Mouse (Mus musculus): Measurements from ENCODE around the gene Eci2. TPM values are rescaled to one million over a fixed set of nuclear protein-coding genes. Genes with fewer than 3 reads are reported as not detected.
"Not testable (repeated sequence)": the region's sequence is repeated elsewhere in the genome, so short reads cannot be mapped to it uniquely, and the experiment has no call there.

The Eci2 gene
- polyA plus RNA-seq, 2 experiments: 27.8 to 48.6 TPM

- H3K9me3 ChIP-seq (ENCODE audit: control insufficient read depth, low read length): no peaks in the 10 kb centered on the region
- no peak overlapping the region for H3K27ac ChIP-seq
- H3K4me1 ChIP-seq (replicated peaks; ENCODE audit: control insufficient read depth in 2 of 2, insufficient read depth in 2 of 2, low read length in 1 of 2): peaks cover 0 to 2% of the 10 kb centered on the region in 2 experiments; a peak in 1 of 4 replicates
- no peak overlapping the region for H3K9ac ChIP-seq (replicated peaks)
- H3K4me2 ChIP-seq (ENCODE audit: low read depth): no peak overlapping the region
- no peak overlapping the region for H3K4me3 ChIP-seq (ENCODE audit: insufficient read depth in 1 of 2, low read depth in 2 of 2, low read length in 2 of 2)
- H3K36me3 ChIP-seq (replicated peaks; ENCODE audit: control insufficient read depth, insufficient read depth, low read depth): peaks cover 13% of the 10 kb centered on the region
- DNase-seq (ENCODE audit: low read depth in 3 of 3, low spot score in 3 of 3): peak in 1 of 3 experiments; percentile 6
- no peaks in the 10 kb centered on the region for H3K27me3 ChIP-seq (ENCODE audit: control insufficient read depth, insufficient read depth, low read length)
- peak; percentile 75; the same call in 1 of the 2 replicates for ATAC-seq (ENCODE audit: insufficient read depth)
- 76% methylated on average over 3 of the region's 3 CpGs for WGBS (ENCODE audit: insufficient replicate concordance)
- TF ChIP-seq EP300 (IDR thresholded peaks at IDR 0.05; ENCODE audit: low read depth) (peak; percentile 10; the same call in 1 of the 2 replicates), CTCF (IDR thresholded peaks at IDR 0.05; ENCODE audit: low read depth) (no peak)
Measured at GRCm38 (mm10) chr13:34977410-34977809, 49.5 kb downstream of the Eci2 start.

- TF ChIP-seq CTCF (IDR thresholded peaks at IDR 0.05; ENCODE audit: low read depth) (no peak), EP300 (IDR thresholded peaks at IDR 0.05; ENCODE audit: low read depth) (no peak)
- no peak overlapping the region for H3K9ac ChIP-seq (replicated peaks)
- H3K9me3 ChIP-seq (ENCODE audit: control insufficient read depth, low read length): no peaks in the 10 kb centered on the region
- no peak overlapping the region for H3K27ac ChIP-seq
- 84% methylated on average over 4 of the region's 4 CpGs for WGBS (ENCODE audit: insufficient replicate concordance)
- no peak for ATAC-seq (ENCODE audit: insufficient read depth)
- DNase-seq (ENCODE audit: low read depth in 3 of 3, low spot score in 3 of 3): no peak
- H3K36me3 ChIP-seq (replicated peaks; ENCODE audit: control insufficient read depth, insufficient read depth, low read depth): peaks cover 13% of the 10 kb centered on the region
- H3K27me3 ChIP-seq (ENCODE audit: control insufficient read depth, insufficient read depth, low read length): no peaks in the 10 kb centered on the region
- H3K4me2 ChIP-seq (ENCODE audit: low read depth): no peak overlapping the region
- H3K4me1 ChIP-seq (replicated peaks; ENCODE audit: control insufficient read depth in 2 of 2, insufficient read depth in 2 of 2, low read length in 1 of 2): peaks cover 0 to 2% of the 10 kb centered on the region in 2 experiments; a peak in 1 of 4 replicates
- no peak overlapping the region for H3K4me3 ChIP-seq (ENCODE audit: insufficient read depth in 1 of 2, low read depth in 2 of 2, low read length in 2 of 2)
Measured at GRCm38 (mm10) chr13:34976116-34976515, 50.8 kb downstream of the Eci2 start.

GRCm38 (mm10) chr13:34973770-34974169 lies 53.1 kb downstream of the Eci2 start:
- TF ChIP-seq EP300 (IDR thresholded peaks at IDR 0.05; ENCODE audit: low read depth) (no peak), CTCF (IDR thresholded peaks at IDR 0.05; ENCODE audit: low read depth) (peak; percentile 23)
- Histone ChIP-seq H3K9ac (replicated peaks) (no peak overlapping the region), H3K9me3 (ENCODE audit: control insufficient read depth, low read length) (no peaks in the 10 kb centered on the region), H3K27ac (no peak overlapping the region), H3K4me2 (ENCODE audit: low read depth) (no peak overlapping the region), H3K4me1 (replicated peaks; ENCODE audit: control insufficient read depth in 2 of 2, insufficient read depth in 2 of 2, low read length in 1 of 2) (peaks cover 0 to 2% of the 10 kb centered on the region in 2 experiments; a peak in 1 of 4 replicates), H3K27me3 (ENCODE audit: control insufficient read depth, insufficient read depth, low read length) (no peaks in the 10 kb centered on the region), H3K4me3 (ENCODE audit: insufficient read depth in 1 of 2, low read depth in 2 of 2, low read length in 2 of 2) (no peak overlapping the region), H3K36me3 (replicated peaks; ENCODE audit: control insufficient read depth, insufficient read depth, low read depth) (peaks cover 9% of the 10 kb centered on the region)
- no peak for DNase-seq (ENCODE audit: low read depth in 3 of 3, low spot score in 3 of 3)
- ATAC-seq (ENCODE audit: insufficient read depth): no peak
- 33% methylated on average over 1 of the region's 1 CpGs for WGBS (ENCODE audit: insufficient replicate concordance)

GRCm38 (mm10) chr13:34973149-34973548 lies 53.7 kb downstream of the Eci2 start:
- H3K4me3 ChIP-seq (ENCODE audit: insufficient read depth in 1 of 2, low read depth in 2 of 2, low read length in 2 of 2): no peak overlapping the region
- no peaks in the 10 kb centered on the region for H3K27me3 ChIP-seq (ENCODE audit: control insufficient read depth, insufficient read depth, low read length)
- WGBS (ENCODE audit: insufficient replicate concordance): 4% methylated on average over 1 of the region's 1 CpGs
- peak; percentile 33 to 45 (median 40) for DNase-seq (ENCODE audit: low read depth in 3 of 3, low spot score in 3 of 3)
- H3K9me3 ChIP-seq (ENCODE audit: control insufficient read depth, low read length): no peaks in the 10 kb centered on the region
- no peak for ATAC-seq (ENCODE audit: insufficient read depth)
- no peak overlapping the region for H3K9ac ChIP-seq (replicated peaks)
- no peak overlapping the region for H3K27ac ChIP-seq
- TF ChIP-seq CTCF (IDR thresholded peaks at IDR 0.05; ENCODE audit: low read depth): peak; percentile 70
- TF ChIP-seq EP300 (IDR thresholded peaks at IDR 0.05; ENCODE audit: low read depth): no peak
- no peak overlapping the region for H3K4me2 ChIP-seq (ENCODE audit: low read depth)
- peaks cover 7% of the 10 kb centered on the region for H3K36me3 ChIP-seq (replicated peaks; ENCODE audit: control insufficient read depth, insufficient read depth, low read depth)
- H3K4me1 ChIP-seq (replicated peaks; ENCODE audit: control insufficient read depth in 2 of 2, insufficient read depth in 2 of 2, low read length in 1 of 2): peaks cover 0 to 2% of the 10 kb centered on the region in 2 experiments; a peak in 1 of 4 replicates

GRCm38 (mm10) chr13:34972456-34972855 lies 54.4 kb downstream of the Eci2 start:
- not testable (repeated sequence) for H3K36me3 ChIP-seq (replicated peaks; ENCODE audit: control insufficient read depth, insufficient read depth, low read depth); H3K4me2 ChIP-seq (ENCODE audit: low read depth); DNase-seq (ENCODE audit: low read depth in 3 of 3, low spot score in 3 of 3); H3K27ac ChIP-seq; H3K9ac ChIP-seq (replicated peaks); H3K4me3 ChIP-seq (ENCODE audit: insufficient read depth in 1 of 2, low read depth in 2 of 2, low read length in 2 of 2); ATAC-seq (ENCODE audit: insufficient read depth); H3K4me1 ChIP-seq (replicated peaks; ENCODE audit: control insufficient read depth in 2 of 2, insufficient read depth in 2 of 2, low read length in 1 of 2); H3K27me3 ChIP-seq (ENCODE audit: control insufficient read depth, insufficient read depth, low read length); H3K9me3 ChIP-seq (ENCODE audit: control insufficient read depth, low read length)

- H3K4me3 ChIP-seq (ENCODE audit: insufficient read depth in 1 of 2, low read depth in 2 of 2, low read length in 2 of 2); H3K4me1 ChIP-seq (replicated peaks; ENCODE audit: control insufficient read depth in 2 of 2, insufficient read depth in 2 of 2, low read length in 1 of 2); H3K9ac ChIP-seq (replicated peaks); H3K36me3 ChIP-seq (replicated peaks; ENCODE audit: control insufficient read depth, insufficient read depth, low read depth); DNase-seq (ENCODE audit: low read depth in 3 of 3, low spot score in 3 of 3); H3K27ac ChIP-seq; H3K9me3 ChIP-seq (ENCODE audit: control insufficient read depth, low read length); H3K4me2 ChIP-seq (ENCODE audit: low read depth); ATAC-seq (ENCODE audit: insufficient read depth): not testable (repeated sequence)
- peaks cover 15% of the 10 kb centered on the region for H3K27me3 ChIP-seq (ENCODE audit: control insufficient read depth, insufficient read depth, low read length)
- WGBS (ENCODE audit: insufficient replicate concordance): 53% methylated on average over 9 of the region's 9 CpGs
Measured at GRCm38 (mm10) chr13:34965647-34966046, 61.2 kb downstream of the Eci2 start.

All from liver, embryonic 14.5 days (tissue).